Mouse (Mus musculus) liver, postnatal 0 days (tissue): ENCODE data around the gene Lexm.

ENCODE experiments used
- CTCF ChIP-seq: sonication (generic); IDR thresholded peaks from 2 replicates; pipeline ENCODE4 v1.5.1; 2016; ENCODE audit warnings: antibody characterized with exemption, low read depth
- EP300 ChIP-seq: IDR thresholded peaks from 2 replicates; pipeline ENCODE4 v1.6.1; 2016; ENCODE audit warnings: antibody characterized with exemption, low read depth, mild to moderate bottlenecking

GRCm38 (mm10) chr4:106597055-106597454, 20.0 kb downstream of the Lexm start:
- TF ChIP-seq CTCF (no peak), EP300 (no peak)
